9 mouse cellular contexts compared by ENCODE assay signal in genomic region chr1:181923384-181923783, GRCm38 (mm10).
DNase-seq lines count a peak whose midpoint lies in the region; ATAC-seq and TF ChIP-seq lines count a peak whose summit lies in the region.
"Had no signal": no experiment of that assay in that cellular context is flagged by ENCODE, and none has a peak within 500 bp of the region (broad histone marks: within the 10 kb centered on the region; RNA-seq: fewer than 3 reads in every experiment).

No protein-coding gene starts in this region.

- DNase-seq in lung, embryonic 14.5 days: peak; percentile 59
- no peak for DNase-seq in lung, postnatal 36 days
- peak; percentile 34 for DNase-seq in embryo, embryonic 11.5 days (ENCODE audit: low read depth, low spot score)
- peak; percentile 27 to 60 for DNase-seq in left cerebral cortex, postnatal 10 days (ENCODE audit: extremely low spot score in 1 of 2, low spot score in 2 of 2)
- peak; percentile 60 for DNase-seq in right cerebral cortex, postnatal 14 days
- DNase-seq in Muller cell, postnatal 12 days (ENCODE audit: inconsistent ontology term): no peak
- DNase-seq in kidney, adult 11 months: no peak

- 0 out of 2 replicates have a peak overlapping the region, but pooled peaks have one; percentile 24 for H3K27ac ChIP-seq in lung, embryonic 14.5 days (ENCODE audit: low read depth)
- peak overlapping the region; percentile 23; the same call in 1 of the 2 replicates for H3K27ac ChIP-seq in heart, embryonic 16.5 days (ENCODE audit: low read length)
- H3K27ac ChIP-seq: liver, embryonic 14.5 days had no signal

- intact Hi-C loops in left cerebral cortex, postnatal 10 days (cut with DNase I): no loop called here

- H3K9me3 ChIP-seq in lung, embryonic 14.5 days (ENCODE audit: low read depth, low read length): no peaks in the 10 kb centered on the region
- H3K9me3 ChIP-seq in heart, embryonic 16.5 days (replicated peaks; ENCODE audit: control insufficient read depth, low read length): no peaks in the 10 kb centered on the region

- TF ChIP-seq CTCF in lung, embryonic 14.5 days (IDR thresholded peaks at IDR 0.05; ENCODE audit: low read depth): no peak

- H3K4me1 ChIP-seq in lung, embryonic 14.5 days (ENCODE audit: insufficient read depth): no peaks in the 10 kb centered on the region
- peaks cover 3% of the 10 kb centered on the region; the same call in 1 of the 2 replicates for H3K4me1 ChIP-seq in heart, embryonic 16.5 days (ENCODE audit: control insufficient read depth, insufficient read depth, low read length)

- no peak overlapping the region; the same call in 1 of the 2 replicates for H3K4me2 ChIP-seq in lung, embryonic 14.5 days
- H3K4me2 ChIP-seq in heart, embryonic 16.5 days (ENCODE audit: low read depth, low read length): peak overlapping the region; percentile 49

- no peaks in the 10 kb centered on the region for H3K27me3 ChIP-seq in lung, embryonic 14.5 days (ENCODE audit: insufficient read depth, low read length)
- H3K27me3 ChIP-seq in heart, embryonic 16.5 days (ENCODE audit: control insufficient read depth, insufficient read depth, low read length): no peaks in the 10 kb centered on the region

- peaks cover 11% of the 10 kb centered on the region; the same call in 1 of the 2 replicates for H3K36me3 ChIP-seq in lung, embryonic 14.5 days (ENCODE audit: insufficient read depth)
- no peaks in the 10 kb centered on the region; the same call in 1 of the 2 replicates for H3K36me3 ChIP-seq in heart, embryonic 16.5 days (ENCODE audit: control insufficient read depth, insufficient read depth)

- WGBS in lung, embryonic 14.5 days: 67% methylated on average over 24 of the region's 24 CpGs
- 62% methylated on average over 24 of the region's 24 CpGs for WGBS in heart, embryonic 16.5 days

- no peak overlapping the region for H3K4me3 ChIP-seq in lung, embryonic 14.5 days (ENCODE audit: low read depth, low read length)
- H3K4me3 ChIP-seq in heart, embryonic 16.5 days (ENCODE audit: low read length): peak overlapping the region; percentile 10; the same call in 1 of the 2 replicates

- H3K9ac ChIP-seq in lung, embryonic 14.5 days: no peak overlapping the region
- peak overlapping the region; percentile 11; the same call in 1 of the 2 replicates for H3K9ac ChIP-seq in heart, embryonic 16.5 days (ENCODE audit: low read length)
- H3K9ac ChIP-seq: liver, embryonic 14.5 days had no signal

- peak; percentile 65; the same call in 1 of the 2 replicates for ATAC-seq in lung, embryonic 14.5 days (ENCODE audit: insufficient read depth)
- peak; percentile 78 for ATAC-seq in heart, embryonic 16.5 days (replicated peaks; ENCODE audit: extremely low read depth, insufficient read depth, low FRiP score)

Comparison
In these comparisons a context has a peak if more than half of its experiments do, and no peak if none do; other contexts are left out.
1. DNase-seq: peak in lung, embryonic 14.5 days (single experiment), embryo, embryonic 11.5 days (single experiment), left cerebral cortex, postnatal 10 days (2 of 2) and right cerebral cortex, postnatal 14 days (single experiment); none in lung, postnatal 36 days (single experiment), Muller cell, postnatal 12 days (single experiment) and kidney, adult 11 months (single experiment).